Mouse (Mus musculus): ENCODE measurements around the gene Abat. TPM values are rescaled to one million over a fixed set of nuclear protein-coding genes. Genes with fewer than 3 reads are reported as not detected.

Abat gene
- polyA plus RNA-seq, 1 experiment = 0.06 TPM

- TF ChIP-seq TAL1 (IDR thresholded peaks at IDR 0.05; ENCODE audit: low read length) (no peak), GATA1 (IDR thresholded peaks at IDR 0.05; ENCODE audit: low read length) (no peak)
- Histone ChIP-seq H3K27me3 (ENCODE audit: control insufficient read depth) (no peaks in the 10 kb centered on the region; the same call in 1 of the 2 replicates), H3K36me3 (ENCODE audit: control insufficient read depth) (peaks cover 4% of the 10 kb centered on the region; the same call in 1 of the 2 replicates), H3K4me1 (ENCODE audit: control insufficient read depth) (0 out of 2 replicates have a peak, but pooled peaks cover 2% of the 10 kb centered on the region), H3K9me3 (ENCODE audit: control insufficient read depth, low read length) (no peaks in the 10 kb centered on the region), H3K4me3 (replicated peaks) (no peak overlapping the region)
These were observed 62.9 kb downstream of the Abat start for GRCm38 (mm10) chr16:8576111-8576510.

GRCm38 (mm10) chr16:8576901-8577300, 63.7 kb downstream of the Abat start:
- no peaks in the 10 kb centered on the region; the same call in 1 of the 2 replicates for H3K27me3 ChIP-seq (ENCODE audit: control insufficient read depth)
- no peak overlapping the region for H3K4me3 ChIP-seq (replicated peaks)
- TF ChIP-seq TAL1 (IDR thresholded peaks at IDR 0.05; ENCODE audit: low read length) = no peak
- no peak for TF ChIP-seq GATA1 (IDR thresholded peaks at IDR 0.05; ENCODE audit: low read length)

GRCm38 (mm10) chr16:8578326-8578725, 65.1 kb downstream of the Abat start:
- TF ChIP-seq TAL1 (IDR thresholded peaks at IDR 0.05; ENCODE audit: low read length) = no peak
- TF ChIP-seq GATA1 (IDR thresholded peaks at IDR 0.05; ENCODE audit: low read length) = no peak
- Histone ChIP-seq H3K9me3 (ENCODE audit: control insufficient read depth, low read length) (peaks cover 7% of the 10 kb centered on the region), H3K4me3 (replicated peaks) (no peak overlapping the region), H3K27me3 (ENCODE audit: control insufficient read depth) (no peaks in the 10 kb centered on the region; the same call in none of the 2 replicates), H3K36me3 (ENCODE audit: control insufficient read depth) (peaks cover 9% of the 10 kb centered on the region; the same call in 1 of the 2 replicates), H3K4me1 (ENCODE audit: control insufficient read depth) (no peaks in the 10 kb centered on the region)

More at GRCm38 (mm10) chr16:8576901-8577300, 63.7 kb downstream of the Abat start:
- peaks cover 6% of the 10 kb centered on the region; the same call in 1 of the 2 replicates for H3K36me3 ChIP-seq (ENCODE audit: control insufficient read depth)
- peaks cover 2% of the 10 kb centered on the region for H3K9me3 ChIP-seq (ENCODE audit: control insufficient read depth, low read length)
- H3K4me1 ChIP-seq (ENCODE audit: control insufficient read depth) = 0 out of 2 replicates have a peak, but pooled peaks cover 2% of the 10 kb centered on the region

GRCm38 (mm10) chr16:8579546-8579945, 66.3 kb downstream of the Abat start:
- H3K4me1 ChIP-seq (ENCODE audit: control insufficient read depth) = no peaks in the 10 kb centered on the region
- no peak overlapping the region for H3K4me3 ChIP-seq (replicated peaks)
- no peaks in the 10 kb centered on the region; the same call in none of the 2 replicates for H3K27me3 ChIP-seq (ENCODE audit: control insufficient read depth)
- peaks cover 9% of the 10 kb centered on the region; the same call in 1 of the 2 replicates for H3K36me3 ChIP-seq (ENCODE audit: control insufficient read depth)
- TF ChIP-seq TAL1 (IDR thresholded peaks at IDR 0.05; ENCODE audit: low read length) = no peak
- no peak for TF ChIP-seq GATA1 (IDR thresholded peaks at IDR 0.05; ENCODE audit: low read length)
- peaks cover 7% of the 10 kb centered on the region for H3K9me3 ChIP-seq (ENCODE audit: control insufficient read depth, low read length)

- H3K4me1 ChIP-seq (ENCODE audit: control insufficient read depth) = no peaks in the 10 kb centered on the region; the same call in 1 of the 2 replicates
- no peaks in the 10 kb centered on the region; the same call in none of the 2 replicates for H3K27me3 ChIP-seq (ENCODE audit: control insufficient read depth)
- peaks cover 7% of the 10 kb centered on the region for H3K9me3 ChIP-seq (ENCODE audit: control insufficient read depth, low read length)
- H3K36me3 ChIP-seq (ENCODE audit: control insufficient read depth) = peaks cover 9% of the 10 kb centered on the region; the same call in 1 of the 2 replicates
- TF ChIP-seq GATA1 (IDR thresholded peaks at IDR 0.05; ENCODE audit: low read length) (no peak), TAL1 (IDR thresholded peaks at IDR 0.05; ENCODE audit: low read length) (no peak)
- H3K4me3 ChIP-seq (replicated peaks) = no peak overlapping the region
These were observed 68.5 kb downstream of the Abat start for GRCm38 (mm10) chr16:8581661-8582239.

GRCm38 (mm10) chr16:8582579-8583295, 69.5 kb downstream of the Abat start:
- Histone ChIP-seq H3K36me3 (ENCODE audit: control insufficient read depth) (peaks cover 6% of the 10 kb centered on the region; the same call in 1 of the 2 replicates), H3K4me1 (ENCODE audit: control insufficient read depth) (no peaks in the 10 kb centered on the region; the same call in 1 of the 2 replicates), H3K9me3 (ENCODE audit: control insufficient read depth, low read length) (peaks cover 7% of the 10 kb centered on the region), H3K4me3 (replicated peaks) (no peak overlapping the region), H3K27me3 (ENCODE audit: control insufficient read depth) (no peaks in the 10 kb centered on the region; the same call in none of the 2 replicates)
- TF ChIP-seq TAL1 (IDR thresholded peaks at IDR 0.05; ENCODE audit: low read length) (no peak), GATA1 (IDR thresholded peaks at IDR 0.05; ENCODE audit: low read length) (no peak)

GRCm38 (mm10) chr16:8584248-8584647, 71.0 kb downstream of the Abat start:
- Histone ChIP-seq H3K9me3 (ENCODE audit: control insufficient read depth, low read length) (peaks cover 7% of the 10 kb centered on the region), H3K27me3 (ENCODE audit: control insufficient read depth) (no peaks in the 10 kb centered on the region; the same call in 1 of the 2 replicates), H3K4me3 (replicated peaks) (no peak overlapping the region), H3K36me3 (ENCODE audit: control insufficient read depth) (peaks cover 7% of the 10 kb centered on the region; the same call in 1 of the 2 replicates), H3K4me1 (ENCODE audit: control insufficient read depth) (no peaks in the 10 kb centered on the region; the same call in 1 of the 2 replicates)
- TF ChIP-seq GATA1 (IDR thresholded peaks at IDR 0.05; ENCODE audit: low read length) (no peak), TAL1 (IDR thresholded peaks at IDR 0.05; ENCODE audit: low read length) (no peak)

GRCm38 (mm10) chr16:8585056-8585455, 71.8 kb downstream of the Abat start:
- Histone ChIP-seq H3K27me3 (ENCODE audit: control insufficient read depth) (no peaks in the 10 kb centered on the region; the same call in 1 of the 2 replicates), H3K4me1 (ENCODE audit: control insufficient read depth) (no peaks in the 10 kb centered on the region; the same call in 1 of the 2 replicates), H3K9me3 (ENCODE audit: control insufficient read depth, low read length) (peaks cover 7% of the 10 kb centered on the region), H3K4me3 (replicated peaks) (no peak overlapping the region), H3K36me3 (ENCODE audit: control insufficient read depth) (peaks cover 9% of the 10 kb centered on the region; the same call in 1 of the 2 replicates)
- TF ChIP-seq GATA1 (IDR thresholded peaks at IDR 0.05; ENCODE audit: low read length) (no peak), TAL1 (IDR thresholded peaks at IDR 0.05; ENCODE audit: low read length) (no peak)

GRCm38 (mm10) chr16:8595411-8595810, 82.2 kb downstream of the Abat start:
- TF ChIP-seq TAL1 (IDR thresholded peaks at IDR 0.05; ENCODE audit: low read length) = no peak
- H3K9me3 ChIP-seq (ENCODE audit: control insufficient read depth, low read length) = no peaks in the 10 kb centered on the region

More at GRCm38 (mm10) chr16:8595411-8595810, 82.2 kb downstream of the Abat start:
- Histone ChIP-seq H3K4me1 (ENCODE audit: control insufficient read depth) (no peaks in the 10 kb centered on the region), H3K27me3 (ENCODE audit: control insufficient read depth) (no peaks in the 10 kb centered on the region; the same call in 1 of the 2 replicates), H3K36me3 (ENCODE audit: control insufficient read depth) (peaks cover 2% of the 10 kb centered on the region; the same call in 1 of the 2 replicates), H3K4me3 (replicated peaks) (no peak overlapping the region)

Data from erythroblast, embryonic 14.5 days (primary cell).